ENCODE assay signal across 27 mouse cellular contexts in the genomic region with DNA sequence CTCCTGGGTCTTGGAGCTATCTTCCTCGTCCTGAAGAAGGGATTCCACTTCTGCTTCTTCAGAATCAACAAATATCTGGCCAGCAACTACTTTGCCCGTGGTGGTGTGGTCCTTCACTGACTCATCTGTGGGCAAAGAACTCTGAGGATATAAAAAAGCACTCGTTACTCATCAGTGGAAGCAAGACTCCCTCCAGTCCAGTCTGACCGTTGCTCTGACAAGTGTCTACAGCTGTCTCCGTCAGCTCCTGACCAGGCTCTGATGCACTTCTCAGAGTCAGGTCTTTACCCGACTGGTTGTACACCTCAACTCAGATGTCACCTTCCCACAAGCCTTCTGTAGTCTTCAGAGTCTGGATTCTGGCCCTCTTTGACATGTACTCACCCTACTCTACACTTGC. TPM values are rescaled to one million over a fixed set of nuclear protein-coding genes. Genes with fewer than 3 reads are reported as not detected.
DNase-seq lines count a peak whose midpoint lies in the region; ATAC-seq and TF ChIP-seq lines count a peak whose summit lies in the region.
"Had no signal": no experiment of that assay in that cellular context is flagged by ENCODE, and none has a peak within 500 bp of the region (broad histone marks: within the 10 kb centered on the region; RNA-seq: fewer than 3 reads in every experiment).

No protein-coding gene starts in this region.

- peaks cover 55% of the 10 kb centered on the region for H3K36me3 ChIP-seq in heart, postnatal 0 days (replicated peaks; ENCODE audit: control insufficient read depth, insufficient read depth, low read length)
- peaks cover 61% of the 10 kb centered on the region for H3K36me3 ChIP-seq in heart, embryonic 12.5 days

- no peak for TF ChIP-seq POLR2A in bone marrow macrophage, adult 2 months (IDR thresholded peaks at IDR 0.05; ENCODE audit: borderline replicate concordance, low read depth, low read length)

- H3K9ac ChIP-seq in heart, postnatal 0 days (replicated peaks; ENCODE audit: low read depth, low read length), result no peak overlapping the region
- H3K9ac ChIP-seq in heart, embryonic 12.5 days, result no peak overlapping the region
- H3K9ac ChIP-seq: forebrain, embryonic 13.5 days; heart, embryonic 15.5 days; hindbrain, embryonic 14.5 days had no signal

- no peak for TF ChIP-seq EP300 in heart, postnatal 0 days (IDR thresholded peaks at IDR 0.05; ENCODE audit: low read depth)

- TF ChIP-seq CTCF in heart, postnatal 0 days (IDR thresholded peaks at IDR 0.05; ENCODE audit: low read depth), result no peak
- TF ChIP-seq CTCF in bone marrow macrophage, adult 2 months (IDR thresholded peaks at IDR 0.05; ENCODE audit: low read depth, low read length), result no peak

- no peaks in the 10 kb centered on the region for H3K4me1 ChIP-seq in heart, postnatal 0 days (ENCODE audit: control insufficient read depth, insufficient read depth)
- 0 out of 2 replicates have a peak, but pooled peaks cover 2% of the 10 kb centered on the region for H3K4me1 ChIP-seq in heart, embryonic 12.5 days (replicated peaks)
- H3K4me1 ChIP-seq in bone marrow macrophage, adult 2 months (ENCODE audit: control insufficient read depth, insufficient read depth, low read length), result peaks cover 27% of the 10 kb centered on the region
- H3K4me1 ChIP-seq: heart, embryonic 15.5 days had no signal

- H3K4me3 ChIP-seq in heart, postnatal 0 days (ENCODE audit: low read depth, low read length), result no peak overlapping the region
- H3K4me3 ChIP-seq in heart, embryonic 12.5 days, result no peak overlapping the region
- no peak overlapping the region for H3K4me3 ChIP-seq in bone marrow macrophage, adult 2 months (ENCODE audit: insufficient read depth, low read length)
- H3K4me3 ChIP-seq: forebrain, embryonic 10.5 days; forebrain, embryonic 13.5 days; gastrocnemius, adult 2 months; heart, embryonic 15.5 days had no signal

- H3K4me2 ChIP-seq in heart, postnatal 0 days (ENCODE audit: low read depth, low read length), result no peak overlapping the region
- no peak overlapping the region for H3K4me2 ChIP-seq in heart, embryonic 12.5 days
- H3K4me2 ChIP-seq: forebrain, embryonic 13.5 days; heart, embryonic 11.5 days; heart, embryonic 15.5 days; hindbrain, embryonic 14.5 days had no signal

- peak; percentile 27; the same call in 1 of the 2 replicates for ATAC-seq in heart, postnatal 0 days (ENCODE audit: insufficient read depth, low read depth)
- no peak for ATAC-seq in heart, embryonic 12.5 days (ENCODE audit: insufficient number of reproducible peaks, low FRiP score)
- ATAC-seq: CD4-positive, CD25-positive, alpha-beta regulatory T cell, adult 4 months; forebrain, embryonic 13.5 days; forebrain, embryonic 16.5 days; hindbrain, postnatal 0 days; inflammation-experienced regulatory T-cells, adult 6 months; intestine, embryonic 16.5 days had no signal

- no peaks in the 10 kb centered on the region for H3K27me3 ChIP-seq in heart, postnatal 0 days (ENCODE audit: control insufficient read depth, insufficient read depth, low read length)
- H3K27me3 ChIP-seq in heart, embryonic 12.5 days (replicated peaks), result no peaks in the 10 kb centered on the region
- H3K27me3 ChIP-seq: forebrain, embryonic 13.5 days; heart, embryonic 15.5 days had no signal

- no peaks in the 10 kb centered on the region for H3K9me3 ChIP-seq in heart, postnatal 0 days (replicated peaks; ENCODE audit: control insufficient read depth, low read length)
- H3K9me3 ChIP-seq in heart, embryonic 12.5 days (replicated peaks), result no peaks in the 10 kb centered on the region
- H3K9me3 ChIP-seq: forebrain, embryonic 10.5 days; forebrain, embryonic 13.5 days; heart, embryonic 15.5 days had no signal

- DNase-seq in adrenal gland, adult 2 months, result peak; percentile 43
- DNase-seq in adrenal gland, adult 18-20 months (ENCODE audit: low spot score in 2 of 2), result no peak
- no peak for DNase-seq in heart, postnatal 0 days (ENCODE audit: low spot score)
- no peak for DNase-seq in right cerebral cortex, adult 18-20 months
- DNase-seq: B cell, adult 2 months; cerebellum, adult 11-12 months; cerebellum, adult 9-10 months; cerebellum, postnatal 14 days; gastrocnemius, adult 2 months; gastrocnemius, postnatal 14 days; heart, adult 11 months; heart, postnatal 14 days; heart, postnatal 4 days; kidney, adult 18-20 months had no signal

- H3K27ac ChIP-seq in heart, postnatal 0 days (ENCODE audit: low read depth), result no peak overlapping the region
- no peak overlapping the region for H3K27ac ChIP-seq in heart, embryonic 12.5 days (ENCODE audit: poor library complexity, severe bottlenecking)
- peak overlapping the region; percentile 16; the same call in 1 of the 2 replicates for H3K27ac ChIP-seq in bone marrow macrophage, adult 2 months (ENCODE audit: insufficient read depth, low read depth, low read length)
- H3K27ac ChIP-seq: forebrain, embryonic 10.5 days; forebrain, embryonic 13.5 days; gastrocnemius, adult 2 months; heart, embryonic 15.5 days; hindbrain, embryonic 14.5 days; hindbrain, postnatal 0 days had no signal

- WGBS in heart, postnatal 0 days, result 87% methylated on average over 6 of the region's 6 CpGs
- 86% methylated on average over 6 of the region's 6 CpGs for WGBS in heart, embryonic 12.5 days

RNA-seq across cellular contexts. Expression of a gene that starts 7.2 kb away (rescaled TPM):
- 100 to 1,000 TPM; 135 to 181 TPM for total RNA-seq in adrenal gland, adult 2 months (2021)
- polyA plus RNA-seq in adrenal gland, adult 2 months (2012; rRNA removed), result 26.9 and 28.8 TPM in 2 replicates
- total RNA-seq in adrenal gland, adult 18-20 months (2021), result 100 to 1,000 TPM; 120 to 180 TPM
- total RNA-seq in heart, postnatal 0 days (2014; rRNA removed; ENCODE audit: low replicate concordance), result 22.9 and 39.1 TPM in 2 replicates
- 39.5 and 44.2 TPM in 2 replicates for polyA plus RNA-seq in heart, postnatal 0 days (2015; fragmentation: Nextera tagmentation; extraction: Ambion mirVana)
- polyA plus RNA-seq in heart, embryonic 12.5 days (2016; fragmentation: Nextera tagmentation; extraction: Ambion mirVana), result 60.1 and 66.2 TPM in 2 replicates
- polyA plus RNA-seq in bone marrow macrophage, adult 2 months (2012; ENCODE audit: insufficient read depth, insufficient read length, missing spikeins), result 91.4 and 96.3 TPM in 2 replicates

RNA-seq across cellular contexts. Expression of a gene that starts 53.5 kb away (rescaled TPM):
- 1 to 10 TPM; 4.6 to 9.7 TPM for total RNA-seq in adrenal gland, adult 2 months (2021)
- 2.0 and 4.4 TPM in 2 replicates for polyA plus RNA-seq in adrenal gland, adult 2 months (2012; rRNA removed)
- total RNA-seq in adrenal gland, adult 18-20 months (2021), result 1 to 10 TPM; 3.7 to 8.3 TPM
- 0.70 and 0.95 TPM in 2 replicates for total RNA-seq in heart, postnatal 0 days (2014; rRNA removed; ENCODE audit: low replicate concordance)
- 0.57 and 1.2 TPM in 2 replicates for polyA plus RNA-seq in heart, postnatal 0 days (2015; fragmentation: Nextera tagmentation; extraction: Ambion mirVana)
- 4.9 and 7.1 TPM in 2 replicates for polyA plus RNA-seq in heart, embryonic 12.5 days (2016; fragmentation: Nextera tagmentation; extraction: Ambion mirVana)
- 3.6 and 4.5 TPM in 2 replicates for polyA plus RNA-seq in bone marrow macrophage, adult 2 months (2012; ENCODE audit: insufficient read depth, insufficient read length, missing spikeins)
- total RNA-seq: MEL had no signal
